Mouse (Mus musculus) midbrain, embryonic 14.5 days (tissue): ENCODE data around the gene Krtap6-2. TPM values are rescaled to one million over a fixed set of nuclear protein-coding genes. Genes with fewer than 3 reads are reported as not detected.

ENCODE experiments used
- polyA plus RNA-seq: library from polyadenylated mRNA; unstranded; fragments of >200 nt; fragmentation: Nextera tagmentation; extraction: Ambion mirVana; gene quantifications from 2 replicates; pipeline ENCODE4 v1.2.1, GENCODE M21; 2014

Krtap6-2 gene
- polyA plus RNA-seq, 1 experiment from 2014 or later = not detected

Other genes with a start within 250 kb of the Krtap6-2 start
- gene 1110057P08Rik, start 245.4 kb downstream of the Krtap6-2 start, polyA plus RNA-seq = not detected in 2 replicates
- gene Krtap20-2, start 214.2 kb downstream of the Krtap6-2 start, polyA plus RNA-seq = not detected in 2 replicates
- not detected in 2 replicates for gene Krtap21-1, start 16.2 kb downstream of the Krtap6-2 start, polyA plus RNA-seq
- gene Krtap8-1, start 67.8 kb upstream of the Krtap6-2 start, polyA plus RNA-seq = not detected in 2 replicates
- 0.51 TPM in 1 of 2 replicates, not detected in the other for gene Krtap7-1, start 88.2 kb upstream of the Krtap6-2 start, polyA plus RNA-seq
- not detected in 2 replicates for gene Krtap11-1, start 151.1 kb upstream of the Krtap6-2 start, polyA plus RNA-seq